Mouse (Mus musculus) neural tube, embryonic 13.5 days (tissue): ENCODE measurements around the gene Cyp11a1. TPM values are rescaled to one million over a fixed set of nuclear protein-coding genes. Genes with fewer than 3 reads are reported as not detected.

Experiments used
- ATAC-seq: fragments of 200-750 bp; cut with Nextera tagmentation; 2 replicates; pipeline ENCODE4 v1.8.0; 2017; ENCODE audit warnings: low read depth, mild to moderate bottlenecking, moderate TSS enrichment, moderate library complexity
- H3K27ac ChIP-seq: fragments of 300-500 bp; sonication (generic); replicated peaks from 2 replicates; pipeline ENCODE4 v1.5.1; 2015; ENCODE audit warnings: moderate library complexity, mild to moderate bottlenecking, inconsistent platforms
- H3K27me3 ChIP-seq: fragments of 300-500 bp; sonication (generic); 2 replicates; pipeline ENCODE4 v1.6.1; 2015; ENCODE audit warnings: mild to moderate bottlenecking, inconsistent platforms
- H3K36me3 ChIP-seq: fragments of 300-500 bp; sonication (generic); 2 replicates; pipeline ENCODE4 v1.6.1; 2015; ENCODE audit warnings: mild to moderate bottlenecking, inconsistent platforms
- H3K4me1 ChIP-seq: fragments of 300-500 bp; sonication (generic); replicated peaks from 2 replicates; pipeline ENCODE4 v1.6.1; 2015; ENCODE audit warnings: inconsistent platforms
- H3K4me2 ChIP-seq: fragments of 300-500 bp; sonication (generic); 2 replicates; pipeline ENCODE4 v1.6.1; 2015; ENCODE audit warnings: inconsistent platforms, mild to moderate bottlenecking, moderate library complexity
- H3K4me3 ChIP-seq: fragments of 300-500 bp; sonication (generic); 2 replicates; pipeline ENCODE4 v1.5.1; 2015; ENCODE audit warnings: mild to moderate bottlenecking, inconsistent platforms
- H3K9ac ChIP-seq: fragments of 300-500 bp; sonication (generic); 2 replicates; pipeline ENCODE4 v1.6.1; 2015; ENCODE audit warnings: moderate library complexity, mild to moderate bottlenecking, inconsistent platforms
- H3K9me3 ChIP-seq: fragments of 300-500 bp; sonication (generic); 2 replicates; pipeline ENCODE4 v1.6.1; 2016; ENCODE audit warnings: inconsistent platforms
- WGBS: fragments of 180-500 bp; shearing (Covaris S2); methylation state at CpG from one replicate; pipeline ENCODE4 v1.1.7; 2015; 5-methylcytosine and 5-hydroxymethylcytosine counted together
- polyA plus RNA-seq: library from polyadenylated mRNA; unstranded; fragments of >200 nt; fragmentation: Nextera tagmentation; extraction: Ambion mirVana; gene quantifications from 2 replicates; pipeline ENCODE4 v1.2.1, GENCODE M21; 2015

Gene Cyp11a1
- polyA plus RNA-seq, 1 experiment from 2014 or later: 0.14 TPM

DNA sequence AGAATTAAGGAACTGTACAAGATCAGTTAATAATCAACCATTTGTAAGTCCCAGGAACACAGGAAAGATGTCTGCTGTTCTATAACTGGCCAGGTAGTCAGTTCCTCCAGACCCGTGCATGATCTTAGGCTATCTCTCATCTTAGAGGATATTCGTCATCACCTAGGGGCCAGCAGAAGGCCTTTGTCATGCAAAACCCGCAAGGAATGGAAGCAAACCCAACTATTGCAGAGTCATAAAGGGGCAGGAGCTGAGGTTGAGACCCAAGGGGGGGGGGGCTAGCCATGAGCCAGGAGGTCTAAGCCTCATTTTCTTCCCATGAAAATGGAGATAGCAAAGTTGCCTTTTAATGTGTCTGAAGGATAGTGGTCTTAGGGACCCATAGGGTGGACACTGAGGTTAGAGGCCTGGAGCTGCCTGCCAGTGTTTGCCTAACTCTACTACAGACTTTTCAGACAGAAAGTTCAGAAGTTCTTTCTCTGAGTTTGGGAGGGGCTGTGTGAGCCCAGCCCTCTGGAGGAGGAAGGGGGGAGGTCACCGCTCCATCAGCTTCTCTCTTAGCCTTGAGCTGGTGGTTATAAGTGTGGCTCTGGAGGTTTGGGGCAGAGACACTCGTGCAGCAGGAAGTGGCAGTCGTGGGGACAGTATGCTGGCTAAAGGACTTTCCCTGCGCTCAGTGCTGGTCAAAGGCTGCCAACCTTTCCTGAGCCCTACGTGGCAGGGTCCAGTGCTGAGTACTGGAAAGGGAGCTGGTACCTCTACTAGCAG is 8.4 kb downstream of the Cyp11a1 start:
- Histone ChIP-seq H3K36me3 (no peaks in the 10 kb centered on the region), H3K9ac (no peak overlapping the region), H3K4me3 (no peak overlapping the region), H3K4me2 (no peak overlapping the region), H3K27me3 (no peaks in the 10 kb centered on the region), H3K4me1 (peaks cover under 1% of the 10 kb centered on the region), H3K9me3 (no peaks in the 10 kb centered on the region), H3K27ac (no peak overlapping the region)
- 66% methylated on average over 8 of the region's 8 CpGs for WGBS
- ATAC-seq: no peak

DNA sequence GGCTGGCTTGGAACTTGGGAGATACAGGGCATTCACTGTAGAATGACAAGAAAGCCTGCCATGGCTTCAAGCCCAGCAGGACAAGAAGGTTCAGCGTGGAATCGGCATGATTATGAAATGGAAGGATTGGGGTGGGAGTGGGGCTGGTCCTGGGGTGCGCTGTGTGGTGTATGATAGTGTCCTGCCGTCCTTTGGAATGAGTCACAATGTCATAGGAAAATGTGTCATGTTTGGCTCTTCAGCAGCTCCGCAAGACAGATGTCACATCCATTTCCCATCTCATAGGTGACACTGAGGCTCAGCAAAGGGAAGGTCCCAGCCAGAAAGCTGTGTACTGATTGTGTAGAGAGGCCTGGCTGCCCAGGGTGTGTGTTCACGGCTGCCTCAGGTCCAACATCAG is 9.6 kb downstream of the Cyp11a1 start:
- Histone ChIP-seq H3K36me3 (no peaks in the 10 kb centered on the region), H3K4me3 (no peak overlapping the region), H3K9ac (no peak overlapping the region), H3K4me2 (no peak overlapping the region), H3K4me1 (no peaks in the 10 kb centered on the region), H3K9me3 (no peaks in the 10 kb centered on the region), H3K27me3 (no peaks in the 10 kb centered on the region), H3K27ac (no peak overlapping the region)
- 89% methylated on average over 6 of the region's 6 CpGs for WGBS
- ATAC-seq: no peak

DNA sequence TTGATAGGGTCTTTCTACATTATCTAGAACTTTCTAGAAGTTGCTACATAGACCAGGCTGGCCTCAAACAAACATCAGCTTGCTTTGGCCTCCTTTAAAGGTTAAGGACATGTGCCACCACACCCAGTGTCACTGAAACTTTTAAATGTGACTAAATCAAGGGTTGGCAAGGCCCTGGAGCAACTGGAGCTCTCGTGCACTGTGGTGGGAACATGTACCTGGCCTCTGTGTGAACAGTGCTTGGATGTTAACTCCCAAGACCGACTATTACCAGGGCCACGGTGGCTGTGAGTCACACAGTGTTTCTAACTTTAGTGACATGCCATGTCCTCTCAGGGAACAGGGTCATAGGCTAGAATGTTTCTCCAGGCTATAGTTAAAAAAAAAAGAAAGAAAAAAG is 10.8 kb downstream of the Cyp11a1 start:
- no peak overlapping the region for H3K4me2 ChIP-seq
- no peaks in the 10 kb centered on the region for H3K36me3 ChIP-seq
- H3K9me3 ChIP-seq: no peaks in the 10 kb centered on the region
- H3K4me3 ChIP-seq: no peak overlapping the region
- H3K4me1 ChIP-seq: no peaks in the 10 kb centered on the region
- no peaks in the 10 kb centered on the region for H3K27me3 ChIP-seq
- H3K9ac ChIP-seq: no peak overlapping the region
- no peak overlapping the region for H3K27ac ChIP-seq
- no peak for ATAC-seq
- 76% methylated on average over 3 of the region's 3 CpGs for WGBS

DNA sequence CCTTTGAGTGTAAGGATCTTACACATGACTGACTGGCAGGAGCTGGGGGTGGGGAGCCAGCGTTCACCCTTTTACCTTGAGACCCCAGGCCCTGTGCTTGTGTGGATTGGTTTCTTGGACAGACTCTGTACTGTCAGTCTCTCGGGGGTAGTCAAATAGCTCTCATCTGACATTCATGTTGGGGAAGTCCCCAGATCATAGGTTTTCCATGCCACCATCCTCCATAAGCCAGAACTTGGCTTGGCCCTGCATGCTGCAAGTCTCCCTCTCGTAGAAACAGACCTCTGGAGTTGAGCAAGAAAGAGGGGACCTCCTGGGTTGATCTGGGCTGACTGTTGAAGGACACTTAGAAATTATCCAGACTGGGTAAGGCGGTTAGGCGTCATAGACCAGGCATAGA is 12.2 kb downstream of the Cyp11a1 start:
- H3K9me3 ChIP-seq: no peaks in the 10 kb centered on the region
- no peak overlapping the region for H3K27ac ChIP-seq
- H3K4me3 ChIP-seq: no peak overlapping the region
- no peaks in the 10 kb centered on the region for H3K36me3 ChIP-seq
- H3K9ac ChIP-seq: no peak overlapping the region
- WGBS: 83% methylated on average over 5 of the region's 5 CpGs
- no peak for ATAC-seq
- H3K4me1 ChIP-seq: no peaks in the 10 kb centered on the region
- no peak overlapping the region for H3K4me2 ChIP-seq
- H3K27me3 ChIP-seq: 0 out of 2 replicates have a peak, but pooled peaks cover 2% of the 10 kb centered on the region

DNA sequence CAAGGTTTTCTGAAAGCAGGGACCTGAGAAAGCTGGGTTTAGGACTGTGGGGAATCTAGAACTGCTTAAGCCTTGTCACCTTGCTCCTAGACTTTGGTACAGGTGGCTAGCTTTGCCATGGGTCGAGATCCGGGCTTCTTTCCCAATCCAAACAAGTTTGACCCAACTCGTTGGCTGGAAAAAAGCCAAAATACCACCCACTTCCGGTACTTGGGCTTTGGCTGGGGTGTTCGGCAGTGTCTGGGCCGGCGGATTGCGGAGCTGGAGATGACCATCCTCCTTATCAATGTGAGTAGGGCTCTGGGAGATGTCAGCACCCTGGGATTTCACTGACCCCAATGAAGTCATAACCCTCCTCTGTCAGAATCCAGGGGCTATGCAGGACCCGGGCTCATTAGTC is 19.8 kb downstream of the Cyp11a1 start:
- Histone ChIP-seq H3K27ac (no peak overlapping the region), H3K4me2 (no peak overlapping the region), H3K9ac (no peak overlapping the region), H3K4me1 (no peaks in the 10 kb centered on the region), H3K27me3 (0 out of 2 replicates have a peak, but pooled peaks cover 6% of the 10 kb centered on the region), H3K9me3 (no peaks in the 10 kb centered on the region), H3K36me3 (no peaks in the 10 kb centered on the region), H3K4me3 (no peak overlapping the region)
- no peak for ATAC-seq
- 93% methylated on average over 9 of the region's 9 CpGs for WGBS

DNA sequence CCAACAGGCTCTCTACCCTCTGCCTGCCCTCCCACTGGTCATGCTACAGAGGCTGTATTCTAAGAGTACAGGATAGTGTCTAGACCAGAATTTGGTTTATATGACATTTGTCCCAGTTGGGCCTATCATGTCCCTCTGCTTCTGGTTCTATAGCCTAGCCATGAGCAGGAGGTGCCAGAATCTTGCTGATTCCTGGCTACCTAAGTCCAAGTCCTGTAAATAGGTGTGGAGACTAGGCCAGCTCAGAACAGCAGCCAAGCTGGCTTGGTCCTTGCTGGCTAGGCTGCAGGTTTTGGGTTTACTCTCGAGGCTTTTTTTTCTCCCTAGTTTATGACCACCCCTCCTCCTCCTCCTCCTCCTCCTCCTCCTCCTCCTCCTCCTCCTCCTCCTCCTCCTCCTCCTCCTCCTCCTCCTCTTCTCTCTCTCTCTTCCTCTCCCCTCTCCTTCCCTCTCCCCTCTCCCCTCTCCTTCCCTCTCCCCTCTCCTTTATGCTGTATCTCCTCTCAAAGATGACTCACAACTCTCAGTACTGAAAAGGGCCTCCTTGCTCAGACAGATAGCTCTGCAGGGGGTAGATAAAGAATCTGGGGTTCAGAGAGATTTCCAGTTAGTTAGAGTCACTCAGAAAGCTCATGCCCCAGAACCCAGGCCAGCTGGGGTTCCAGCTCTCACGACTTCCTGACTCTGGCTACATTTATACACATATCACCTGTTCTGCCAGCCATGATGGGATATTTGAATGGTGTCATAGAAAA is 21.4 kb downstream of the Cyp11a1 start:
- H3K9ac ChIP-seq: no peak overlapping the region
- no peak overlapping the region for H3K4me3 ChIP-seq
- ATAC-seq: no peak
- no peaks in the 10 kb centered on the region for H3K9me3 ChIP-seq
- no peak overlapping the region for H3K4me2 ChIP-seq
- H3K27ac ChIP-seq: no peak overlapping the region
- no peaks in the 10 kb centered on the region for H3K36me3 ChIP-seq
- H3K4me1 ChIP-seq: no peaks in the 10 kb centered on the region
- 0 out of 2 replicates have a peak, but pooled peaks cover 6% of the 10 kb centered on the region for H3K27me3 ChIP-seq
- 24% methylated on average over 2 of the region's 2 CpGs for WGBS

DNA sequence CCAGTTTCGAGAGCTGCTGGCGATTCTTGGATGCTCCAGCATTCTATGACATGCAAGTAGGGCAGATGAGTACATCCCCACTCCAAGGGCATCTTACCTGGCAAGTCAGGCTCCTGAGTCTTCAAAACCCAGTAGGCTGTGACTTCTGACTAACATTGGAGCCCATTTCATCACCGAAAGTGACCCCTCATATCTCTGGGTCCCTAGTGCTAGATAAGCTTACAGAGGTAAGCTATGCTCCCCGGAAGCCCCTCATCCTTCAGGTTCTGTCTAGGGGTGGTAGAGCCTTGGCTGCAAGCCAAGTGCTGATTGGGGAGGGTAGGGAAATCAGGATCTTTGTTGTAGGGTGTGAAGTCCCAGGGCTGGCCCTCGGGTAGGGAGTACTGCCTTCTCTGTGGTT is 22.6 kb downstream of the Cyp11a1 start:
- H3K9me3 ChIP-seq: no peaks in the 10 kb centered on the region
- H3K27me3 ChIP-seq: no peaks in the 10 kb centered on the region
- H3K36me3 ChIP-seq: no peaks in the 10 kb centered on the region
- H3K27ac ChIP-seq: no peak overlapping the region
- H3K9ac ChIP-seq: no peak overlapping the region
- WGBS: 75% methylated on average over 5 of the region's 5 CpGs
- H3K4me3 ChIP-seq: no peak overlapping the region
- H3K4me2 ChIP-seq: no peak overlapping the region
- no peak for ATAC-seq
- no peaks in the 10 kb centered on the region for H3K4me1 ChIP-seq

DNA sequence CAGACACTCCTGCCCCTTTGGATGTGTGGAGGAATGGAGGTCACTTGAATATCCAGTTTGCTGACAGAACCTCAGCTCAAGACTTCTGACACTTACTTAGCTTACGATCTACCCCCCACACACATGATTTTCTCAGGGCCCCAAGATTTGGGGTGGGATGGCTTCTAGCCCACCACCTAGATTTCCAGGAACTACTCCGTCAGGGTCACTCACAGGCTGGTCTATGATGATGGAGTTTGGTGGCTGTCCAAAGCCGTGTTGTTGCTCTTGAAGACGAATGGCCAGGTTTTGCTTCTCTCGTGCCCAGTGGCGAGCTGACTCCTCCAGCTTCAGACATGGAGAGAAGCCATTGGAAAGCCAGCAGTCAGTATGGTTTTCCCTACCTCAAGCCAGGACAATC is 23.4 kb downstream of the Cyp11a1 start:
- 85% methylated on average over 6 of the region's 6 CpGs for WGBS
- Histone ChIP-seq H3K9ac (no peak overlapping the region), H3K4me2 (no peak overlapping the region), H3K27ac (no peak overlapping the region), H3K4me1 (no peaks in the 10 kb centered on the region), H3K9me3 (no peaks in the 10 kb centered on the region), H3K27me3 (no peaks in the 10 kb centered on the region), H3K4me3 (no peak overlapping the region), H3K36me3 (no peaks in the 10 kb centered on the region)
- no peak for ATAC-seq

DNA sequence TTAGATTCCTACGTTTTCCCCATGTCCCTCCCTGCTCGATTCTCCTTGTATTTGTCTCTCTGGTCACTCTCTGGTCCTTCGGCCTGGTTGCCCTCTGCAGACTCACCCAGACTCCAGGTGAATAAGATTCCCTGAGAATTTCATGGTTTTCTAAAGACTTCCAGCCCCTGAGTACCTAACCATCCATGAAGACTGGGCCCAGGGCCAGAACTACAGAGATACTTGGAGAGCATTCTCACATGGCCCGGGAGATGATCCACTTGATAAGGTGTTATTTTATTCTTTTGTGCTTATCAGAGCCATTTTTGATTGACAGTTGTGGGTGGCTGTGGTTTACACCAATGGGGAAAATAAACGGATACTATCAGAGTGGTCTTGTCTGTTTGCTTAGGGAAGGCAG is 25.7 kb downstream of the Cyp11a1 start:
- no peak overlapping the region for H3K4me3 ChIP-seq
- H3K4me1 ChIP-seq: no peaks in the 10 kb centered on the region
- peaks cover 11% of the 10 kb centered on the region for H3K27me3 ChIP-seq
- H3K9me3 ChIP-seq: no peaks in the 10 kb centered on the region
- ATAC-seq: no peak
- WGBS: 80% methylated on average over 5 of the region's 5 CpGs
- no peak overlapping the region for H3K4me2 ChIP-seq
- no peak overlapping the region for H3K27ac ChIP-seq
- H3K36me3 ChIP-seq: no peaks in the 10 kb centered on the region
- H3K9ac ChIP-seq: no peak overlapping the region

DNA sequence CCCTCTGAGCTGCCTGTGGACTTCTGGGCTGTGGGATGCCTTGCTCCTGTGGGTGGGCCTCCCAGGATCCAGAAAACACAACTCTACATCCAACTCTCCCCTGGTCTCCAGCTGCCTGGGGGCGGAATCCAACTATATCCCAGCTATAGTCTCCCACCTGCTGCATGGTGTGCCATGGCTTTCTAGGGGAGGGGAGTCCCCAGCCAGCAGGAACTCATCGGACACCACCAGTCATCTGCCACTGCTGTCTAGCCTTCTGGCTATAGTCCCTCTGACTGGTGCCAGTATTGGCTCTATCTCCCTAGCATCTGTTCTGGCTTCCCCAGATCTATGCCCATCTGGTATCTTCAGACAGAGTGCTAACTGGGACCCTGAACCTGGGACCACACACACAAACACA is 29.3 kb downstream of the Cyp11a1 start:
- Histone ChIP-seq H3K27me3 (peaks cover 36% of the 10 kb centered on the region), H3K27ac (no peak overlapping the region), H3K9ac (no peak overlapping the region), H3K4me2 (no peak overlapping the region), H3K9me3 (no peaks in the 10 kb centered on the region), H3K4me3 (no peak overlapping the region), H3K4me1 (peaks cover 12% of the 10 kb centered on the region), H3K36me3 (no peaks in the 10 kb centered on the region)
- WGBS: 68% methylated on average over 2 of the region's 2 CpGs
- no peak for ATAC-seq

DNA sequence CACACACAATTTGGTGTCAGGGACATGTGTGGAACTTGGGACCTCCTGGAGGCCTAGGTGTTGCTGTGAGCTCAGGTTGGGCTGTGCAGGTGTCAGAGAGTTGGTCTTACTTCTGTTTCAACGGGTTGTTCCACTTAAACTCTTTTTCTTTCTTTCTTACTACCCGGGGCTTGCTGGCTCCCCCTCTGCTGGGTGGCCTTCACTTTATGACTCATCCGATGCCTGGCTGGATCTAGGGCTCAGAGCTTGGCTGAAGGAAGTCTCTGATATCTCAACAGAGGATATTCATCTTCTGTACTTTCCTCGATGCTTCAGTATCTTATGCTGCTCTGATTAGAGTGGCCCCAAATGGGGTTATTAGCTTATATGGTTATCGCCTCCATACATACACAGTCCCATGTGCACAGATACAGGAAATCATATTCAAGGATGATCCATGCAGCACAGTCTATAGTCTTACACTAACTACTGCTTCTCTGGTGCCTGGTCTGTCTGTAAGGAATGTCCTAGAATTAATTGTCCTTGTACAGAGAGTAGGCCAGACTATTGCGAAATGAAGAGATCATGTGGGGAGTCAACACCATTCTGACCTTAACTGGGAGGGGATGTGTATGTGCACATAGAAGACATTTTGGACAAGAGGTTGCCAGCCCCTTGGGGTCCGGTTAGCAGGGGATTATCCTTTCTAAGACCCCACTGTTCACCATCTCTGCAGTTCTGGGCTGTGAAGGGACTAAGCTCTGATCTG is 29.9 kb downstream of the Cyp11a1 start:
- WGBS: 74% methylated on average over 7 of the region's 7 CpGs
- H3K4me2 ChIP-seq: no peak overlapping the region
- H3K4me3 ChIP-seq: no peak overlapping the region
- ATAC-seq: no peak
- no peak overlapping the region for H3K9ac ChIP-seq
- H3K9me3 ChIP-seq: no peaks in the 10 kb centered on the region
- peaks cover 36% of the 10 kb centered on the region for H3K27me3 ChIP-seq
- no peaks in the 10 kb centered on the region for H3K36me3 ChIP-seq
- peaks cover 18% of the 10 kb centered on the region for H3K4me1 ChIP-seq
- H3K27ac ChIP-seq: no peak overlapping the region

DNA sequence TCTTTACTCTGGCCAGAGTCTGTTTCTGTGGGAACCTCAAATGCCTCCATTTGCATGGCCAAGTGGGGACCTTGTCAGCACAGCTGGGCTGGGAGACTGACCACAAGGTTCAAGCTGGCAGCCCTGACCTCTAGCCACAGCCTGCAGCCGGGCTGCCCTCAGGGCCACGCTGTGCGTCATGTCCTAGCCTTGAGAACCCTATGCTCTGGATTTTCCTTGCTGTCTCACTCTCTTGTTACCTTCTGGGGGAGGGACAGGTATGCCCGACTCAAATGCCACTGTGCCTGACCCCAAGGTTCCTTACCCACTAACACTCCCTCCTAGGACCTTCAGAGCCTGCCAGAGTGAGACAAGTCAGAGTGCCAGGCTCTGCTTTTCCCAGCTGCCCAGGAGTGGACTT is 30.8 kb downstream of the Cyp11a1 start:
- H3K27me3 ChIP-seq: peaks cover 36% of the 10 kb centered on the region
- WGBS: 81% methylated on average over 4 of the region's 4 CpGs
- H3K36me3 ChIP-seq: no peaks in the 10 kb centered on the region
- no peak overlapping the region for H3K4me2 ChIP-seq
- no peak overlapping the region for H3K27ac ChIP-seq
- no peak for ATAC-seq
- no peak overlapping the region for H3K9ac ChIP-seq
- H3K4me1 ChIP-seq: peaks cover 26% of the 10 kb centered on the region
- H3K9me3 ChIP-seq: no peaks in the 10 kb centered on the region
- no peak overlapping the region for H3K4me3 ChIP-seq
